In the genomic region with DNA sequence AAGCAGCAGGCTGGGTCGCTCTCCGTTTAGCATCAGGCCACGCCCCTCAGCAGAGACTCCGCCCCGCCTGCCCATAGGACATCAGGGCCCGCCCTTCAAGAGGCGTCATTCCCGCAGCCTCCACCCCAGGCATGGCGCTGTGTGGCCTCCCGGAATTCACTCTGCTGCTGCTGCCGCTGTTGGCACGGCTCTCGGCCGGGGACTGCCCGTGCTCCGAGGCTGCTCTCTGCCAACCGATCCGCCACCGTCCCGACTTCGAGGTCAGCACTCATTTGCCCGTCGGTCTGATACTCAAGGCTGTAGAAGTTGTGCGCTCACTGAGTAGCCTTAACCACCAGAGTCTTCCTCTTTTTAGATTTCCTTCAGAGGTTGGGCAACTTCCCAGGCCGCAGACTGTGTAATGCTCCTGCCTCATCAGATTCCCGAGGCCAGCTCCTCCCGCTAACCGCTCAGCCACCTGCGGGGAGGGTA, we compare ENCODE assay signal across 1 mouse cellular context.
TF ChIP-seq lines count a peak whose summit lies in the region.

No protein-coding gene starts in this region.

TF ChIP-seq in ES-E14, 5 proteins besides CTCF, POLR2A, EP300 and RAD21 (continued from another document):
- TF ChIP-seq CHD2 (IDR thresholded peaks at IDR 0.05; ENCODE audit: low read depth, low read length), result no peak
- no peak for TF ChIP-seq ZNF384 (IDR thresholded peaks at IDR 0.05; ENCODE audit: low read depth, low read length)
TF ChIP-seq in ES-E14: peak in this region for 0.
